Mouse (Mus musculus) intestine, embryonic 14.5 days (tissue): ENCODE results near the gene Six1. TPM values are rescaled to one million over a fixed set of nuclear protein-coding genes. Genes with fewer than 3 reads are reported as not detected.
A peak's percentile ranks its signal among the peaks of the same experiment; 100 is the strongest.
"Not testable (repeated sequence)": the region's sequence is repeated elsewhere in the genome, so short reads cannot be mapped to it uniquely, and the experiment has no call there.

Experiments used
- ATAC-seq: fragments of 200-750 bp; cut with Nextera tagmentation; replicated peaks from 2 replicates; pipeline ENCODE4 v1.8.0; 2017; ENCODE audit warnings: low read depth, moderate number of reproducible peaks, moderate TSS enrichment, moderate library complexity; ENCODE audit not compliant: low FRiP score, low TSS enrichment
- DNase-seq: peaks from one replicate; pipeline ENCODE4 v3.0.0-alpha.2; 2018; ENCODE audit warnings: low spot score
- H3K27ac ChIP-seq: fragments of 300-500 bp; sonication (generic); 2 replicates; pipeline ENCODE4 v1.5.1; 2014; ENCODE audit warnings: low read depth, mild to moderate bottlenecking, control low read depth
- H3K27me3 ChIP-seq: fragments of 300-500 bp; sonication (generic); replicated peaks from 2 replicates; pipeline ENCODE4 v1.6.1; 2014; ENCODE audit warnings: low read length, control low read depth; ENCODE audit not compliant: control insufficient read depth, insufficient read depth
- H3K36me3 ChIP-seq: fragments of 300-500 bp; sonication (generic); 2 replicates; pipeline ENCODE4 v1.6.1; 2014; ENCODE audit warnings: low read length, control low read depth; ENCODE audit not compliant: control insufficient read depth, insufficient read depth
- H3K4me1 ChIP-seq: fragments of 300-500 bp; sonication (generic); replicated peaks from 2 replicates; pipeline ENCODE4 v1.6.1; 2014; ENCODE audit warnings: low read length, control low read depth, mixed read lengths; ENCODE audit not compliant: control insufficient read depth, insufficient read depth
- H3K4me2 ChIP-seq: fragments of 300-500 bp; sonication (generic); 2 replicates; pipeline ENCODE4 v1.6.1; 2014; ENCODE audit warnings: low read length
- H3K4me3 ChIP-seq: fragments of 300-500 bp; sonication (generic); 2 replicates; pipeline ENCODE4 v1.5.1; 2014; ENCODE audit warnings: low read depth, low read length, control low read depth, mixed read lengths
- H3K9ac ChIP-seq: fragments of 300-500 bp; sonication (generic); 2 replicates; pipeline ENCODE4 v1.6.1; 2014; ENCODE audit warnings: mild to moderate bottlenecking, low read length
- H3K9me3 ChIP-seq: fragments of 300-500 bp; sonication (generic); 2 replicates; pipeline ENCODE4 v1.6.1; 2016; ENCODE audit warnings: low read length, control low read depth; ENCODE audit not compliant: control insufficient read depth
- WGBS: fragments of 180-500 bp; shearing (Covaris S2); extraction: QIAGEN DNeasy Blood & Tissue Kit; methylation state at CpG from one replicate; pipeline ENCODE4 v1.1.7; 2014; 5-methylcytosine and 5-hydroxymethylcytosine counted together
- polyA plus RNA-seq: library from polyadenylated mRNA; unstranded; fragments of >200 nt; fragmentation: Nextera tagmentation; extraction: Ambion mirVana; gene quantifications from 2 replicates; pipeline ENCODE4 v1.2.1, GENCODE M21; 2014

Six1 gene
- polyA plus RNA-seq, 1 experiment from 2014 or later: not detected

GRCm38 (mm10) chr12:73025490-73025889 lies 28.2 kb downstream of the Six1 start:
- WGBS: 57% methylated on average over 8 of the region's 8 CpGs
- Histone ChIP-seq H3K4me2 (no peak overlapping the region), H3K9ac (no peak overlapping the region), H3K4me1 (no peaks in the 10 kb centered on the region), H3K27ac (no peak overlapping the region), H3K36me3 (no peaks in the 10 kb centered on the region), H3K27me3 (0 out of 2 replicates have a peak, but pooled peaks cover 3% of the 10 kb centered on the region), H3K4me3 (no peak overlapping the region), H3K9me3 (no peaks in the 10 kb centered on the region)
- ATAC-seq: no peak
- DNase-seq: no peak

GRCm38 (mm10) chr12:73020941-73021340 lies 32.7 kb downstream of the Six1 start:
- Histone ChIP-seq H3K9ac (no peak overlapping the region), H3K4me3 (no peak overlapping the region), H3K36me3 (no peaks in the 10 kb centered on the region), H3K4me2 (no peak overlapping the region), H3K27me3 (0 out of 2 replicates have a peak, but pooled peaks cover 3% of the 10 kb centered on the region), H3K27ac (no peak overlapping the region), H3K9me3 (no peaks in the 10 kb centered on the region), H3K4me1 (no peaks in the 10 kb centered on the region)
- WGBS: 4% methylated on average over 4 of the region's 4 CpGs
- peak; percentile 70 for DNase-seq
- no peak for ATAC-seq

- H3K4me1 ChIP-seq: no peaks in the 10 kb centered on the region
- no peak overlapping the region for H3K27ac ChIP-seq
- no peak for DNase-seq
- no peak for ATAC-seq
- no peaks in the 10 kb centered on the region for H3K9me3 ChIP-seq
- H3K4me2 ChIP-seq: no peak overlapping the region
- WGBS: 40% methylated on average over 3 of the region's 3 CpGs
- H3K4me3 ChIP-seq: no peak overlapping the region
- H3K27me3 ChIP-seq: 0 out of 2 replicates have a peak, but pooled peaks cover 3% of the 10 kb centered on the region
- H3K36me3 ChIP-seq: no peaks in the 10 kb centered on the region
- H3K9ac ChIP-seq: no peak overlapping the region
Observed at GRCm38 (mm10) chr12:73020422-73020821, 33.3 kb downstream of the Six1 start.

- 0 out of 2 replicates have a peak, but pooled peaks cover 3% of the 10 kb centered on the region for H3K27me3 ChIP-seq
- no peak for ATAC-seq
- H3K27ac ChIP-seq: no peak overlapping the region
- H3K36me3 ChIP-seq: no peaks in the 10 kb centered on the region
- no peak overlapping the region for H3K4me3 ChIP-seq
- no peaks in the 10 kb centered on the region for H3K9me3 ChIP-seq
- 74% methylated on average over 4 of the region's 4 CpGs for WGBS
- DNase-seq: no peak
- no peak overlapping the region for H3K4me2 ChIP-seq
- no peak overlapping the region for H3K9ac ChIP-seq
- H3K4me1 ChIP-seq: no peaks in the 10 kb centered on the region
Observed at GRCm38 (mm10) chr12:73018838-73019237, 34.8 kb downstream of the Six1 start.

GRCm38 (mm10) chr12:73016171-73016570 lies 37.5 kb downstream of the Six1 start:
- ATAC-seq (no peak), DNase-seq (no peak)
- 87% methylated on average over 4 of the region's 4 CpGs for WGBS
- Histone ChIP-seq H3K9ac (no peak overlapping the region), H3K4me2 (no peak overlapping the region), H3K4me3 (no peak overlapping the region), H3K9me3 (no peaks in the 10 kb centered on the region), H3K36me3 (no peaks in the 10 kb centered on the region), H3K27me3 (no peaks in the 10 kb centered on the region), H3K4me1 (no peaks in the 10 kb centered on the region), H3K27ac (no peak overlapping the region)

GRCm38 (mm10) chr12:73014311-73014710 lies 39.4 kb downstream of the Six1 start:
- 73% methylated on average over 4 of the region's 4 CpGs for WGBS
- H3K9me3 ChIP-seq: no peaks in the 10 kb centered on the region
- no peaks in the 10 kb centered on the region for H3K4me1 ChIP-seq
- H3K27me3 ChIP-seq: no peaks in the 10 kb centered on the region
- DNase-seq (no peak), ATAC-seq (no peak)
- no peak overlapping the region for H3K4me2 ChIP-seq
- no peak overlapping the region for H3K9ac ChIP-seq
- no peak overlapping the region for H3K4me3 ChIP-seq
- H3K36me3 ChIP-seq: no peaks in the 10 kb centered on the region
- H3K27ac ChIP-seq: no peak overlapping the region

- DNase-seq (no peak), ATAC-seq (no peak)
- no peak overlapping the region for H3K4me3 ChIP-seq
- WGBS: 59% methylated on average over 5 of the region's 5 CpGs
- no peak overlapping the region for H3K27ac ChIP-seq
- H3K4me1 ChIP-seq: no peaks in the 10 kb centered on the region
- no peaks in the 10 kb centered on the region for H3K9me3 ChIP-seq
- H3K9ac ChIP-seq: no peak overlapping the region
- H3K4me2 ChIP-seq: 0 out of 2 replicates have a peak overlapping the region, but pooled peaks have one; percentile 8
- H3K27me3 ChIP-seq: no peaks in the 10 kb centered on the region
- H3K36me3 ChIP-seq: no peaks in the 10 kb centered on the region
Observed at GRCm38 (mm10) chr12:73012824-73013223, 40.9 kb downstream of the Six1 start.

- Histone ChIP-seq H3K36me3 (no peaks in the 10 kb centered on the region), H3K9me3 (no peaks in the 10 kb centered on the region), H3K4me3 (no peak overlapping the region), H3K27ac (no peak overlapping the region), H3K9ac (no peak overlapping the region), H3K27me3 (no peaks in the 10 kb centered on the region), H3K4me2 (peak overlapping the region; percentile 8; the same call in 1 of the 2 replicates), H3K4me1 (no peaks in the 10 kb centered on the region)
- ATAC-seq (no peak), DNase-seq (no peak)
- WGBS: 17% methylated on average over 10 of the region's 10 CpGs
Observed at GRCm38 (mm10) chr12:73012136-73012785, 41.4 kb downstream of the Six1 start.

GRCm38 (mm10) chr12:73002903-73003302 lies 50.8 kb downstream of the Six1 start:
- not testable (repeated sequence) for H3K9ac ChIP-seq, ATAC-seq, H3K27ac ChIP-seq, H3K9me3 ChIP-seq, DNase-seq, H3K4me1 ChIP-seq, H3K4me3 ChIP-seq, H3K4me2 ChIP-seq, H3K27me3 ChIP-seq, H3K36me3 ChIP-seq
- 33% methylated on average over 9 of the region's 9 CpGs for WGBS
